Mouse (Mus musculus): ENCODE results near the gene Cox15. TPM values are rescaled to one million over a fixed set of nuclear protein-coding genes. Genes with fewer than 3 reads are reported as not detected.
A peak's percentile ranks its signal among the peaks of the same experiment; 100 is the strongest.

The Cox15 gene
- total and polyA plus RNA-seq, 3 experiments = 30.2 to 59.1 (median 32.4) TPM

DNA sequence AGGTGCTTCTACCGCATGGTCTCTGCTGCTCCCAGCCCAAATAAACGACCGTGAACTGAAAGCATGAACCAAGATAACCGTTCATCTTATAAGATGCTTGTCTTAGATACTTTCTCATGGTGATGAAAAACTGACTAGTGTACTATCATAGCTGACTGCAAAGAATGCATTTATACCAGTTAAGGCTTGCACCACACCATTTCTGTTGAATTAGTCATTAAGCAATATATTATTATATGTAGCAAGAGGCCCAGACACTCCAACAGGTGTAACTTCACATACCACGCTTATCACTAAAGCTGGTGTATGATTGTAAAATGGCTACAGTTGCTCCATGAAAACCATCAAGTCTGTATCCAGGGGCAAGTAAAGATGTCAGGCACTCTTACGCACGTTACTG, 37.0 kb upstream of the Cox15 start:
- H3K9ac ChIP-seq (ENCODE audit: control insufficient read depth, low read depth, low read length, poor library complexity, severe bottlenecking) = no peak overlapping the region
- no peak for DNase-seq (ENCODE audit: low read depth, low spot score)

DNA sequence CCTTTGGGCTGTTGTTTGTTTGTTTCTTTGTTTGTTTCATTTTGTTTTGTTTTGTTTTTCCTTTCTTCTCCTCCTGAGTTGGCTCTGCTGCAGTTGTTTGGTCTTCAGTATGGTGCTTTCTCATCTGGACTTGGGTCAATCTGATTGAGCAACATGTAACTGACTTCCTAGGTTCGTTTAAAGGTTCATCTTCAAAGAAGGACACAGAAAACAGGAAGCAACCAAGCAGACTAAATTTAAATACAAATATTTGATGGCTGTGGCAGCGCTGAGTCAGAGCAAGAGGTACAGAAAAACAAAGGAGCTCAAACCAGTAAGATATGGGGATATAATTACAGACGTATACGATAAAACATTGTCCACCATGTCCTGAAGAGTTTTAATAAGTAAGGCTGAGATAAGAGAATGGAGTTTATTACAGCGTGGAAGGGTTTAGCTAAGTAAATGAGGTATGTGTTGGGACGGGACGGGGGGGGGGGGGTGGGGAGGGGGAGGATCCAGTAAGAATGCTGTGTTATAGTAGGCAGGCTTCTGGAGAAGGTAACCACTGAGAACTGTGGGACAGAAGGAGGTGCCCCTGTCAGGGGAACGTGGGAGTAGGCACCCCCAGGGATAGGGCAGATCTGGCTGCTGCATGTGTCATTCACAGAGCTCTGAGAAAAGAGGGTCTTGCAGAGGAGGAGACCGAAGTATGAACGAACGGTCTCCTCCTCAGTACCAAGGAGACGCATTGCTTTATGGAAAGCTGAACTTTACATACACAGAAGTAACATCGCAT, 33.6 kb upstream of the Cox15 start:
- Histone ChIP-seq H3K27me3 (ENCODE audit: control insufficient read depth in 1 of 2, insufficient read depth in 2 of 2, low read length in 2 of 2) (no peaks in the 10 kb centered on the region), H3K9me3 (replicated peaks; ENCODE audit: insufficient read depth, low read length) (no peaks in the 10 kb centered on the region), H3K27ac (ENCODE audit: control insufficient read depth, low read depth, low read length) (peak overlapping the region; percentile 37; the same call in 1 of the 2 replicates), H3K36me3 (ENCODE audit: control insufficient read depth in 1 of 2, insufficient read depth in 2 of 2, low read length in 2 of 2) (peaks cover 0 to 13% of the 10 kb centered on the region in 2 experiments; a peak in 2 of 4 replicates), H3K4me1 (ENCODE audit: control insufficient read depth in 1 of 2, insufficient read depth in 2 of 2, low read length in 2 of 2) (peaks cover 0 to 7% of the 10 kb centered on the region in 2 experiments; a peak in 3 of 4 replicates), H3K4me3 (ENCODE audit: control insufficient read depth in 1 of 2, insufficient read depth in 1 of 2, low read depth in 2 of 2, low read length in 2 of 2) (peak overlapping the region; percentile 19 to 50; a peak in 3 of 4 replicates), H3K79me2 (ENCODE audit: control insufficient read depth, insufficient read depth, low read length, poor library complexity) (no peaks in the 10 kb centered on the region), H3K9ac (ENCODE audit: control insufficient read depth, low read depth, low read length, poor library complexity, severe bottlenecking) (peak overlapping the region; percentile 54)
- peak; percentile 79 for DNase-seq (ENCODE audit: low read depth, low spot score)
- TF ChIP-seq UBTF (IDR thresholded peaks at IDR 0.05; ENCODE audit: borderline replicate concordance, insufficient read depth, low read depth, low read length) (no peak), ZNF384 (IDR thresholded peaks at IDR 0.05; ENCODE audit: low read depth, low read length) (no peak), CHD2 (IDR thresholded peaks at IDR 0.05; ENCODE audit: low read length) (no peak), GATA1 (IDR thresholded peaks at IDR 0.05; ENCODE audit: low read depth, low read length) (no peak), RCOR1 (IDR thresholded peaks at IDR 0.05; ENCODE audit: low read depth, low read length) (no peak), USF2 (IDR thresholded peaks at IDR 0.05; ENCODE audit: borderline replicate concordance in 1 of 2, insufficient read depth in 1 of 2, low read depth in 1 of 2, low read length in 2 of 2) (no peak), MAFK (IDR thresholded peaks at IDR 0.05; ENCODE audit: borderline replicate concordance, low read depth, low read length) (no peak), ELF1 (IDR thresholded peaks at IDR 0.05; ENCODE audit: low read depth, low read length) (0 out of 2 replicates have a peak, but pooled peaks have one; percentile 16), ZKSCAN1 (IDR thresholded peaks at IDR 0.05; ENCODE audit: low read depth, low read length) (no peak), POLR2A (IDR thresholded peaks at IDR 0.05; ENCODE audit: control insufficient read depth in 1 of 2, insufficient read depth in 1 of 2, low read depth in 1 of 2, low read length in 2 of 2, poor library complexity in 1 of 2) (no peak), EP300 (IDR thresholded peaks at IDR 0.05; ENCODE audit: low read depth in 1 of 2, low read length in 2 of 2) (peak; percentile 26 to 32; a peak in 3 of 4 replicates), CHD1 (IDR thresholded peaks at IDR 0.05; ENCODE audit: low read depth, low read length) (no peak), KAT2A (conservative IDR thresholded peaks at IDR 0.05; ENCODE audit: low read depth, low read length) (no peak)

More for the DNA sequence above, 37.0 kb upstream of the Cox15 start:
- TF ChIP-seq GATA1 (IDR thresholded peaks at IDR 0.05; ENCODE audit: low read depth, low read length) (no peak), KAT2A (conservative IDR thresholded peaks at IDR 0.05; ENCODE audit: low read depth, low read length) (no peak), MAFK (IDR thresholded peaks at IDR 0.05; ENCODE audit: borderline replicate concordance, low read depth, low read length) (no peak), POLR2AphosphoS2 (IDR thresholded peaks at IDR 0.05; ENCODE audit: low read length) (no peak), SIN3A (IDR thresholded peaks at IDR 0.05; ENCODE audit: low read length) (no peak), ELF1 (IDR thresholded peaks at IDR 0.05; ENCODE audit: low read depth, low read length) (no peak), TBP (IDR thresholded peaks at IDR 0.05; ENCODE audit: low read depth, low read length) (no peak), ZC3H11A (IDR thresholded peaks at IDR 0.05; ENCODE audit: low read depth, low read length) (no peak), ZMIZ1 (IDR thresholded peaks at IDR 0.05; ENCODE audit: low read depth, low read length) (no peak), MYB (IDR thresholded peaks at IDR 0.05; ENCODE audit: low read depth, low read length) (no peak)
- Histone ChIP-seq H3K4me1 (ENCODE audit: control insufficient read depth in 1 of 2, insufficient read depth in 2 of 2, low read length in 2 of 2) (peaks cover 0 to 7% of the 10 kb centered on the region in 2 experiments; a peak in 3 of 4 replicates), H3K79me2 (ENCODE audit: control insufficient read depth, insufficient read depth, low read length, poor library complexity) (no peaks in the 10 kb centered on the region), H3K9me3 (replicated peaks; ENCODE audit: insufficient read depth, low read length) (no peaks in the 10 kb centered on the region), H3K27ac (ENCODE audit: control insufficient read depth, low read depth, low read length) (no peak overlapping the region), H3K36me3 (ENCODE audit: control insufficient read depth in 1 of 2, insufficient read depth in 2 of 2, low read length in 2 of 2) (peaks cover 0 to 13% of the 10 kb centered on the region in 2 experiments; a peak in 2 of 4 replicates), H3K27me3 (ENCODE audit: control insufficient read depth in 1 of 2, insufficient read depth in 2 of 2, low read length in 2 of 2) (no peaks in the 10 kb centered on the region), H3K4me3 (ENCODE audit: control insufficient read depth in 1 of 2, insufficient read depth in 1 of 2, low read depth in 2 of 2, low read length in 2 of 2) (no peak overlapping the region)
